Mouse (Mus musculus) cerebellum, adult 11-12 months (tissue): Measurements from ENCODE around the gene Tet3.
A peak's percentile ranks its signal among the peaks of the same experiment; 100 is the strongest.
"Not testable (repeated sequence)": the region's sequence is repeated elsewhere in the genome, so short reads cannot be mapped to it uniquely, and the experiment has no call there.

Experiments used
- DNase-seq: peaks from one replicate; pipeline ENCODE4 v3.0.0; 2022

Gene Tet3

GRCm38 (mm10) chr6:83361523-83362248 is 97.2 kb downstream of the Tet3 start:
- DNase-seq, result no peak

- DNase-seq, result no peak
These were observed 101.4 kb downstream of the Tet3 start for GRCm38 (mm10) chr6:83357436-83357835.

- DNase-seq, result peak; percentile 76
These were observed 102.2 kb downstream of the Tet3 start for GRCm38 (mm10) chr6:83356569-83357138.

GRCm38 (mm10) chr6:83354856-83355781 is 103.8 kb downstream of the Tet3 start:
- peak; percentile 56 for DNase-seq

GRCm38 (mm10) chr6:83352666-83353410 is 106.0 kb downstream of the Tet3 start:
- peak; percentile 97 for DNase-seq

- DNase-seq, result peak; percentile 48
These were observed 107.3 kb downstream of the Tet3 start for GRCm38 (mm10) chr6:83351490-83352160.

- peak; percentile 52 for DNase-seq
These were observed 108.0 kb downstream of the Tet3 start for GRCm38 (mm10) chr6:83350851-83351405.

GRCm38 (mm10) chr6:83350172-83350571 is 108.7 kb downstream of the Tet3 start:
- DNase-seq, result peak; percentile 34

GRCm38 (mm10) chr6:83349274-83349958 is 109.5 kb downstream of the Tet3 start:
- peak; percentile 90 for DNase-seq

GRCm38 (mm10) chr6:83348873-83349272 is 110.0 kb downstream of the Tet3 start, which contains the start of gene Bola3:
TSS of gene Bola3 (plus strand) at chr6:83349147.
- DNase-seq, result no peak

- no peak for DNase-seq
These were observed 111.0 kb downstream of the Tet3 start for GRCm38 (mm10) chr6:83347916-83348315.

GRCm38 (mm10) chr6:83345285-83345684 is 113.6 kb downstream of the Tet3 start:
- not testable (repeated sequence) for DNase-seq

- DNase-seq, result no peak
These were observed 115.9 kb downstream of the Tet3 start for GRCm38 (mm10) chr6:83342957-83343356.

- DNase-seq, result no peak
These were observed 117.5 kb downstream of the Tet3 start for GRCm38 (mm10) chr6:83341387-83341786.

- DNase-seq, result no peak
These were observed 131.2 kb downstream of the Tet3 start for GRCm38 (mm10) chr6:83327591-83328190.

GRCm38 (mm10) chr6:83326761-83327160 is 132.1 kb downstream of the Tet3 start:
- DNase-seq, result no peak

GRCm38 (mm10) chr6:83326394-83326736 is 132.5 kb downstream of the Tet3 start:
- DNase-seq, result no peak

- DNase-seq, result peak; percentile 94
These were observed 133.1 kb downstream of the Tet3 start, which contains the start of the genes Mthfd2 and Mob1a for GRCm38 (mm10) chr6:83325525-83326393. TSS of gene Mthfd2 (minus strand) at chr6:83325908. TSS of gene Mob1a (plus strand) at chr6:83326016.

GRCm38 (mm10) chr6:83323652-83324419 is 135.0 kb downstream of the Tet3 start:
- DNase-seq, result no peak
